Mouse (Mus musculus) testis, adult 10 weeks (tissue): ENCODE results near the gene Prrxl1. TPM values are rescaled to one million over a fixed set of nuclear protein-coding genes. Genes with fewer than 3 reads are reported as not detected.

Source experiments
- polyA plus RNA-seq: library from polyadenylated mRNA; stranded (reverse); fragments of 350-450 nt; fragmentation: Illumina TruSeq; extraction: RNeasy Lipid Tissue Mini Kit (QIAGEN cat#74804); gene quantifications from one replicate; pipeline ENCODE4 v1.2.3, GENCODE M21; 2014; ENCODE audit warnings: low read depth, low replicate concordance

Gene Prrxl1
- polyA plus RNA-seq: not detected

DNA sequence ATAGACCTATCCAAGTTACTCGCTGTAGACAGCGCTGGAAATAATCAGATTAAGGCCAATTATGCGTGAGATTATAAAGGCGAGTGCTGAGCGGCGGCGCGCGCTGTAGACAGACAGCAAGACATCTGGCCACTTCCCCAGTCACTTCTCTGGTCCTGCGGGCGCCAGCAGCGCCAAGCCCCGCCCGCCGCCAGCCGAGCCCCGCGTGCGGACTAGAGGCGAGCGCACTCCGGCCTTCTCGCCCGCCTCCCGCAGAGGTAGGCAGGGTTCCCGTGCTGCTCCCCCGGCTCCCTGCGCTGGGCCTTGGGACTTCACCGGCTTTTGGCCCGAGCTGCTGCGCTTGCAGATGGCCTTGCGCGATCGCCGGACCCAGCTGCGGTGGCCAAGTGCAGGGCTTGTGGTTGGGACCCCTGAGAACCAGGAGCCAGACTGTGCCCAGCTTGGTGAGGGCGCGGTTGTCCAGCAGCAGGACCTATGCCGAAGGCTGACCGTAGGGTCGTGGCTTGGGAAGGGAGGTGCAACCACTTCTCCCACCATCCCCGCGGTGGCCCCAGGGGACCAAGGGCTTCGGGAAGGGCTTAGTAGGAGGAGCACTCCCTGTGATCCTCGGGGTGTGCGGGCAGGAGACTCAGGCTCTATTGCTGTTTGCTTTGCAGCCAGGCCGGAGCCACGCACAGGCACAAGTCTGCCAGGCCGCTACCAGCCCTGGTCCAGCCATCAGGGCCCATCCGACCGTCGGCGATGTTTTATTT is at the start of gene Prrxl1:
Gene Prrxl1 (plus strand): TSS at position 118 of the 752 bp plus-strand sequence.

GRCm38 (mm10) chr14:32685124-32685826 is 86.1 kb downstream of the Prrxl1 start, which contains the start of gene 3425401B19Rik:
TSS of gene 3425401B19Rik (minus strand) at chr14:32685293.

Other genes with a start within 250 kb of the Prrxl1 start
- gene 1700024G13Rik, start 211.0 kb upstream of the Prrxl1 start, polyA plus RNA-seq: 44.3 TPM
- gene Slc18a3, start 134.6 kb upstream of the Prrxl1 start, polyA plus RNA-seq: not detected
- gene Chat, start 133.4 kb upstream of the Prrxl1 start, polyA plus RNA-seq: not detected
- gene Ercc6, start 85.9 kb upstream of the Prrxl1 start, polyA plus RNA-seq: 16.2 TPM
- gene 3425401B19Rik, start 85.9 kb downstream of the Prrxl1 start, polyA plus RNA-seq: 0.04 TPM
- not detected for gene Tmem273, start 186.6 kb downstream of the Prrxl1 start, polyA plus RNA-seq
- 31.5 TPM for gene Fam170b, start 234.6 kb downstream of the Prrxl1 start, polyA plus RNA-seq